Mouse (Mus musculus) stomach, postnatal 0 days (tissue): ENCODE measurements around the gene Rps27l.

ENCODE experiments used
- CTCF ChIP-seq: IDR thresholded peaks from 2 replicates; pipeline ENCODE4 v1.5.1; 2016; ENCODE audit warnings: antibody characterized with exemption, low read depth, mild to moderate bottlenecking, moderate library complexity
- EP300 ChIP-seq: optimal IDR thresholded peaks from 2 replicates; pipeline ENCODE3; 2016; ENCODE audit warnings: antibody characterized with exemption

DNA sequence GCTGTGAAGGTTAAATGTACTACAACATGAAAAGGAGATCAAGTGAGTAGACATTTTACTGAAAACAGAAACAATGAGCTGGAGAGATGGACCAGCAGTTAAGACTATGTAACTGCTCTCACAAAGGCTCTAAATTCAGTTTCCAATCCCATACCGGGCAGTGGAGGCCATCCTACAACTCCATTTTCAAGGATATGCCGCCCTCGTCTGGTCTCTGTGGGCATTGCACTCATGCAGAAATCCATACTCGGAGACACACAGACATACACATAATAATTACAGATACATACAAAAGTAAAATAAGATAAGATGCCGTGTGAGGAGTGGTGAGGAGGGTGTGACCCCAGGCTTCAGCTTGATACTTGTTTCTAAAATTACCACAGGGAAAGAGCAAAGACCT is 34.6 kb downstream of the Rps27l start:
- TF ChIP-seq CTCF: peak; percentile 93
- no peak for TF ChIP-seq EP300
